30 mouse cellular contexts compared by ENCODE assay signal in the genomic region with DNA sequence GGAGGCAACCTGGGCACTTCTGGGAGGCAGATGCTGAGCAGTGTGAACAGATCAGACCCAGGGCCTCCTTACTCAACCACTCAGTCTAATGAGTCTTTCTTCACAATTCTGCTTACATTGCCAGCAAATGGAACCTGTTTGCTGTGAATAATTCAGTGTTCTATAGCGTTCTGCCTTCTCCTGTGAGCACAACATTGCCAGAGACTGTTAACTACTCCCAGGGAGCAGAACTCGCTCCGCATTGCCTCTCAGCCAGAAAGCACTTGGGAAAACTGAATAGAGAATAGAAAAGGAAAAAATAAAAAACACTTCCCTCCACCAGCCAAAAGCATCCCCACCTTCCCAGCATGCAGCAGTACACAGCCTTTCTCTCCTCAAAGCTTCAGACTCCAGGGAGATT. TPM values are rescaled to one million over a fixed set of nuclear protein-coding genes. Genes with fewer than 3 reads are reported as not detected.
A peak's percentile ranks its signal among the peaks of the same experiment; 100 is the strongest.
DNase-seq lines count a peak whose midpoint lies in the region; ATAC-seq lines count a peak whose summit lies in the region.
"Had no signal": no experiment of that assay in that cellular context is flagged by ENCODE, and none has a peak within 500 bp of the region (broad histone marks: within the 10 kb centered on the region; RNA-seq: fewer than 3 reads in every experiment).

No protein-coding gene starts in this region.

- H3K4me1 ChIP-seq in hindbrain, embryonic 13.5 days (replicated peaks) = peaks cover 16% of the 10 kb centered on the region
- H3K4me1 ChIP-seq in hindbrain, embryonic 11.5 days (replicated peaks; ENCODE audit: control insufficient read depth, insufficient read depth, low read length) = no peaks in the 10 kb centered on the region
- H3K4me1 ChIP-seq in midbrain, embryonic 14.5 days (ENCODE audit: control insufficient read depth, insufficient read depth, low read length) = peaks cover 13% of the 10 kb centered on the region
- peaks cover 8% of the 10 kb centered on the region for H3K4me1 ChIP-seq in midbrain, embryonic 10.5 days
- H3K4me1 ChIP-seq: embryonic facial prominence, embryonic 10.5 days; heart, embryonic 10.5 days; heart, embryonic 15.5 days; limb, embryonic 12.5 days; liver, embryonic 15.5 days; lung, embryonic 15.5 days had no signal

- H3K27me3 ChIP-seq in hindbrain, embryonic 13.5 days = peaks cover 10% of the 10 kb centered on the region; the same call in 1 of the 2 replicates
- H3K27me3 ChIP-seq in hindbrain, embryonic 11.5 days (ENCODE audit: control insufficient read depth, insufficient read depth, low read length) = no peaks in the 10 kb centered on the region
- no peaks in the 10 kb centered on the region for H3K27me3 ChIP-seq in midbrain, embryonic 14.5 days (ENCODE audit: control insufficient read depth, insufficient read depth, low read length)
- H3K27me3 ChIP-seq in midbrain, embryonic 10.5 days (ENCODE audit: low read depth, poor library complexity, severe bottlenecking) = no peaks in the 10 kb centered on the region
- H3K27me3 ChIP-seq: embryonic facial prominence, embryonic 15.5 days; heart, embryonic 15.5 days; limb, embryonic 12.5 days; liver, embryonic 15.5 days; lung, embryonic 15.5 days had no signal

- H3K36me3 ChIP-seq in hindbrain, embryonic 13.5 days = no peaks in the 10 kb centered on the region
- H3K36me3 ChIP-seq in hindbrain, embryonic 11.5 days (ENCODE audit: control insufficient read depth, insufficient read depth, low read length) = no peaks in the 10 kb centered on the region
- no peaks in the 10 kb centered on the region for H3K36me3 ChIP-seq in midbrain, embryonic 14.5 days (ENCODE audit: control insufficient read depth, insufficient read depth, low read length)
- no peaks in the 10 kb centered on the region for H3K36me3 ChIP-seq in midbrain, embryonic 10.5 days
- H3K36me3 ChIP-seq: embryonic facial prominence, embryonic 10.5 days; embryonic facial prominence, embryonic 15.5 days; heart, embryonic 10.5 days; heart, embryonic 15.5 days; limb, embryonic 12.5 days; liver, embryonic 15.5 days; lung, embryonic 15.5 days had no signal

- H3K9me3 ChIP-seq in hindbrain, embryonic 13.5 days = no peaks in the 10 kb centered on the region
- no peaks in the 10 kb centered on the region for H3K9me3 ChIP-seq in hindbrain, embryonic 11.5 days (ENCODE audit: control insufficient read depth, low read length)
- no peaks in the 10 kb centered on the region for H3K9me3 ChIP-seq in midbrain, embryonic 14.5 days (ENCODE audit: control insufficient read depth, low read length)
- no peaks in the 10 kb centered on the region for H3K9me3 ChIP-seq in midbrain, embryonic 10.5 days (replicated peaks)
- H3K9me3 ChIP-seq: embryonic facial prominence, embryonic 10.5 days; embryonic facial prominence, embryonic 15.5 days; heart, embryonic 10.5 days; heart, embryonic 15.5 days; limb, embryonic 12.5 days; liver, embryonic 15.5 days; lung, embryonic 15.5 days had no signal

- H3K27ac ChIP-seq in hindbrain, embryonic 13.5 days = peak overlapping the region; percentile 37
- H3K27ac ChIP-seq in hindbrain, embryonic 11.5 days (ENCODE audit: low read depth, low read length) = no peak overlapping the region
- peak overlapping the region; percentile 43; the same call in 1 of the 2 replicates for H3K27ac ChIP-seq in midbrain, embryonic 14.5 days (replicated peaks; ENCODE audit: low read depth, low read length)
- H3K27ac ChIP-seq in midbrain, embryonic 10.5 days (replicated peaks) = no peak overlapping the region
- H3K27ac ChIP-seq: embryonic facial prominence, embryonic 10.5 days; embryonic facial prominence, embryonic 15.5 days; heart, embryonic 10.5 days; heart, embryonic 15.5 days; left cerebral cortex, adult 2 months; limb, embryonic 12.5 days; liver, embryonic 15.5 days; lung, embryonic 15.5 days had no signal

- no peak for DNase-seq in hindbrain, embryonic 11.5 days (ENCODE audit: low spot score)
- no peak for DNase-seq in midbrain, embryonic 14.5 days
- DNase-seq in midbrain, embryonic 10.5 days (ENCODE audit: low spot score) = no peak
- peak; percentile 32 for DNase-seq in right cerebral cortex, postnatal 4 days
- no peak for DNase-seq in right cerebral cortex, postnatal 14 days
- no peak for DNase-seq in cerebellum, adult 11 months
- DNase-seq: adrenal gland, postnatal 25 days; B cell, adult 2 months; cerebellum, adult 8-10 months; cerebellum, postnatal 25 days; gastrocnemius, postnatal 25 days; heart, adult 11 months; kidney, postnatal 14 days; lung, postnatal 36 days; thymus, postnatal 4 days had no signal

- 69% methylated on average over 3 of the region's 3 CpGs for WGBS in hindbrain, embryonic 13.5 days
- WGBS in hindbrain, embryonic 11.5 days = 82% methylated on average over 3 of the region's 3 CpGs
- 51% methylated on average over 3 of the region's 3 CpGs for WGBS in midbrain, embryonic 14.5 days
- WGBS in midbrain, embryonic 10.5 days = 84% methylated on average over 3 of the region's 3 CpGs

- ATAC-seq in hindbrain, embryonic 13.5 days (ENCODE audit: low FRiP score) = no peak
- no peak for ATAC-seq in hindbrain, embryonic 11.5 days (ENCODE audit: low FRiP score)
- no peak for ATAC-seq in midbrain, embryonic 14.5 days (ENCODE audit: low FRiP score, low TSS enrichment)
- ATAC-seq: intestine, postnatal 0 days had no signal

- H3K4me3 ChIP-seq in hindbrain, embryonic 13.5 days = no peak overlapping the region
- H3K4me3 ChIP-seq in hindbrain, embryonic 11.5 days (ENCODE audit: low read depth, low read length) = no peak overlapping the region
- no peak overlapping the region for H3K4me3 ChIP-seq in midbrain, embryonic 14.5 days (replicated peaks; ENCODE audit: low read depth, low read length)
- H3K4me3 ChIP-seq in midbrain, embryonic 10.5 days = no peak overlapping the region
- H3K4me3 ChIP-seq: embryonic facial prominence, embryonic 10.5 days; embryonic facial prominence, embryonic 15.5 days; heart, embryonic 10.5 days; heart, embryonic 15.5 days; left cerebral cortex, adult 2 months; limb, embryonic 12.5 days; liver, embryonic 15.5 days; lung, embryonic 15.5 days had no signal

- no peak overlapping the region for H3K4me2 ChIP-seq in hindbrain, embryonic 13.5 days
- H3K4me2 ChIP-seq in hindbrain, embryonic 11.5 days (replicated peaks; ENCODE audit: low read depth, low read length) = no peak overlapping the region
- H3K4me2 ChIP-seq in midbrain, embryonic 14.5 days (ENCODE audit: low read length) = no peak overlapping the region
- H3K4me2 ChIP-seq: embryonic facial prominence, embryonic 15.5 days; heart, embryonic 15.5 days; limb, embryonic 12.5 days; liver, embryonic 15.5 days; lung, embryonic 15.5 days had no signal

- H3K9ac ChIP-seq in hindbrain, embryonic 13.5 days = no peak overlapping the region
- H3K9ac ChIP-seq in hindbrain, embryonic 11.5 days (ENCODE audit: low read depth, low read length) = no peak overlapping the region
- no peak overlapping the region for H3K9ac ChIP-seq in midbrain, embryonic 14.5 days (replicated peaks; ENCODE audit: low read length)
- H3K9ac ChIP-seq: embryonic facial prominence, embryonic 15.5 days; heart, embryonic 15.5 days; limb, embryonic 12.5 days; liver, embryonic 15.5 days; lung, embryonic 15.5 days had no signal

RNA-seq across cellular contexts. Expression of a gene that starts 51.5 kb away (rescaled TPM):
- not detected in 2 replicates for polyA plus RNA-seq in hindbrain, embryonic 13.5 days (2015; fragmentation: Nextera tagmentation; extraction: Ambion mirVana)
- polyA plus RNA-seq in hindbrain, embryonic 11.5 days (2014; fragmentation: Nextera tagmentation; extraction: Ambion mirVana) = not detected in 2 replicates
- polyA plus RNA-seq in midbrain, embryonic 14.5 days (2014; fragmentation: Nextera tagmentation; extraction: Ambion mirVana) = not detected in 2 replicates
- not detected in 2 replicates for polyA plus RNA-seq in midbrain, embryonic 10.5 days (2016; fragmentation: Nextera tagmentation; extraction: Ambion mirVana)
- polyA plus RNA-seq: embryonic facial prominence, embryonic 10.5 days; embryonic facial prominence, embryonic 15.5 days; heart, embryonic 10.5 days; heart, embryonic 15.5 days; intestine, postnatal 0 days; kidney, embryonic 14.5 days; limb, embryonic 12.5 days; liver, adult 2 months; liver, embryonic 15.5 days; lung, embryonic 15.5 days; small intestine, adult 2 months; stomach, embryonic 14.5 days; thymus, postnatal 0 days had no signal

Comparison
In these comparisons a context has a peak if more than half of its experiments do, and no peak if none do; other contexts are left out.
1. H3K27ac ChIP-seq: peak in hindbrain, embryonic 13.5 days (single experiment) and midbrain, embryonic 14.5 days (single experiment); none in hindbrain, embryonic 11.5 days (single experiment) and midbrain, embryonic 10.5 days (single experiment).